Mouse (Mus musculus) neutrophil, adult 59 days (primary cell): ENCODE data around the gene Gm44. TPM values are rescaled to one million over a fixed set of nuclear protein-coding genes. Genes with fewer than 3 reads are reported as not detected.

ENCODE experiments used
- total RNA-seq, 2 experiments: library from RNA; stranded (reverse); gene quantifications; 1 replicate in 1 of 2; 2 replicates in 1 of 2; pipeline ENCODE4 v1.2.4; 2023

The Gm44 gene
- total RNA-seq = not detected

DNA sequence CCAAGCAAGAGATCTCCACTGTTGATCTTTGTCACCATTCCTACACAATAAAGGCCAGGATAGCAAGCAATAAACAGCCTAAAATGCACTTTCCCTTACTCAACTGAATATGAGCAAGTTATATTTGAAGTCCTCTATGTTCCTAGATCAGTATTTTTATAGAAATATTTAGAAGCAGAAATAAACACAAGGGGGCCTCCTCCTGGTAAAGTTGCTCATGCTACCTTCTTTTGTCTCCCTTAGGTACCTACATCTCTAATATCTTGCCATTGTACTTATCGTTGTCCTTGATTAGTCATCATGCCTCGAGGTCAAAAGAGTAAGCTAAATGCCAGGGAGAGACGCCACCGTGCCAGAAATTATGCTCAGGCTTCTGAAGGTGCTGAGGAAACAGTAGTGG, at the start of gene Gm44:
Gene Gm44, plus strand, starts transcription at position 301 of the 400 bp plus-strand sequence.

